Mouse (Mus musculus) olfactory bulb, adult 2 months (tissue): ENCODE results near the gene Eps15.

Experiments used
- CTCF ChIP-seq: fragments of 200-500 bp; IDR thresholded peaks from 2 replicates; pipeline ENCODE4 v1.5.1; 2012; ENCODE audit warnings: low read depth, mild to moderate bottlenecking, low read length, moderate library complexity; ENCODE audit not compliant: insufficient read depth
- POLR2A ChIP-seq: fragments of 200-500 bp; IDR thresholded peaks from 2 replicates; pipeline ENCODE4 v1.6.1; 2012; ENCODE audit warnings: mild to moderate bottlenecking, low read depth, low read length, moderate library complexity; ENCODE audit not compliant: insufficient read depth

GRCm38 (mm10) chr4:109433641-109434040 lies 153.6 kb downstream of the Eps15 start:
- no peak for TF ChIP-seq CTCF
- no peak for TF ChIP-seq POLR2A
